Mouse (Mus musculus) ES-E14 (cell line): Measurements from ENCODE around the gene Gstt4. TPM values are rescaled to one million over a fixed set of nuclear protein-coding genes. Genes with fewer than 3 reads are reported as not detected.
A peak's percentile ranks its signal among the peaks of the same experiment; 100 is the strongest.

Source experiments
- DNase-seq: peaks from one replicate; pipeline ENCODE4 v3.0.0-alpha.2; 2013; ENCODE audit warnings: low read depth, low spot score
- H3K27ac ChIP-seq: 2 replicates; pipeline ENCODE4 v1.5.1; 2012; ENCODE audit warnings: low read depth, mild to moderate bottlenecking, low read length, moderate library complexity, mixed read lengths; ENCODE audit not compliant: poor library complexity, insufficient read depth, severe bottlenecking
- H3K36me3 ChIP-seq: 2 replicates; pipeline ENCODE4 v1.6.1; 2012; ENCODE audit warnings: mild to moderate bottlenecking, low read length, moderate library complexity, mixed read lengths; ENCODE audit not compliant: control insufficient read depth, poor library complexity, insufficient read depth, severe bottlenecking
- H3K4me1 ChIP-seq, 2 experiments: fragments of 150-350 bp in 1 of 2; sonication (generic) in 1 of 2; 2 replicates each; pipeline ENCODE4 v1.6.1; 2012; ENCODE audit warnings: low read length in 2 of 2, mild to moderate bottlenecking in 1 of 2, mixed read lengths in 1 of 2; ENCODE audit not compliant: control insufficient read depth in 2 of 2, insufficient read depth in 2 of 2, poor library complexity in 1 of 2
- H3K4me3 ChIP-seq, 2 experiments: fragments of 150-350 bp in 1 of 2; sonication (generic) in 1 of 2; 2 replicates each; pipeline ENCODE4 v1.5.1; 2012; ENCODE audit warnings: low read length in 2 of 2, low read depth in 1 of 2, mild to moderate bottlenecking in 1 of 2, mixed read lengths in 1 of 2; ENCODE audit not compliant: insufficient read depth in 1 of 2, poor library complexity in 1 of 2, severe bottlenecking in 1 of 2
- H3K9ac ChIP-seq: 2 replicates; pipeline ENCODE4 v1.6.1; 2012; ENCODE audit warnings: low read depth, mild to moderate bottlenecking, low read length, mixed read lengths; ENCODE audit not compliant: poor library complexity, insufficient read depth, severe bottlenecking
- H3K9me3 ChIP-seq: fragments of 150-350 bp; sonication (generic); 2 replicates; pipeline ENCODE4 v1.6.1; 2012; ENCODE audit warnings: low read depth, mild to moderate bottlenecking, low read length; ENCODE audit not compliant: control insufficient read depth, insufficient read depth
- CHD2 ChIP-seq: IDR thresholded peaks from 2 replicates; pipeline ENCODE4 v1.6.1; 2014; ENCODE audit warnings: mild to moderate bottlenecking, low read depth, low read length, inconsistent platforms
- HCFC1 ChIP-seq: IDR thresholded peaks from 2 replicates; pipeline ENCODE4 v1.6.1; 2012; ENCODE audit warnings: low read length, inconsistent platforms, borderline replicate concordance; ENCODE audit not compliant: insufficient read depth
- MAFK ChIP-seq: IDR thresholded peaks from 2 replicates; pipeline ENCODE4 v1.6.1; 2014; ENCODE audit warnings: mild to moderate bottlenecking, low read depth, low read length, inconsistent platforms; ENCODE audit not compliant: insufficient read depth
- ZC3H11A ChIP-seq: IDR thresholded peaks from 2 replicates; pipeline ENCODE4 v1.6.1; 2012; ENCODE audit warnings: low read depth, mild to moderate bottlenecking, inconsistent platforms, low read length, borderline replicate concordance
- ZNF384 ChIP-seq: IDR thresholded peaks from 2 replicates; pipeline ENCODE4 v1.6.1; 2012; ENCODE audit warnings: low read depth, low read length, inconsistent platforms
- in situ Hi-C, 2 experiments: fragments of 600-800 bp; cut with MboI; formaldehyde crosslinking; loops; one replicate each; pipeline ENCODE4 v1.15.1; 2025; ENCODE audit warnings: low sequenced_read_pairs in 2 of 2, inconsistent platforms in 1 of 2; ENCODE audit not compliant: unreplicated experiment in 2 of 2
- total RNA-seq: library from RNA; depleted of rRNA; stranded (reverse); fragments of 300-350 nt; gene quantifications from 2 replicates; pipeline ENCODE4 v1.2.3, GENCODE M21; 2012

The Gstt4 gene
- total RNA-seq, 1 experiment = not detected

- Histone ChIP-seq H3K4me1 (peaks cover 0 to 5% of the 10 kb centered on the region in 2 experiments; a peak in 1 of 4 replicates), H3K9me3 (no peaks in the 10 kb centered on the region), H3K4me3 (no peak overlapping the region), H3K36me3 (no peaks in the 10 kb centered on the region), H3K9ac (no peak overlapping the region), H3K27ac (no peak overlapping the region)
- no peak for TF ChIP-seq ZNF384
- TF ChIP-seq CHD2 = no peak
- no peak for DNase-seq
- in situ Hi-C loops = no loop called here
These were observed 34.1 kb downstream of the Gstt4 start for GRCm38 (mm10) chr10:75788277-75788676.

GRCm38 (mm10) chr10:75785442-75785841 lies 36.9 kb downstream of the Gstt4 start:
- Histone ChIP-seq H3K36me3 (no peaks in the 10 kb centered on the region), H3K4me1 (peaks cover 0 to 5% of the 10 kb centered on the region in 2 experiments; a peak in 1 of 4 replicates), H3K27ac (no peak overlapping the region), H3K4me3 (no peak overlapping the region), H3K9me3 (no peaks in the 10 kb centered on the region), H3K9ac (no peak overlapping the region)
- in situ Hi-C loops = no loop called here
- TF ChIP-seq CHD2 (no peak), ZNF384 (no peak), ZC3H11A (no peak), HCFC1 (no peak), MAFK (no peak)
- no peak for DNase-seq

- H3K27ac ChIP-seq = no peak within 1 kb of the TSS
- TF ChIP-seq HCFC1 = no peak
- no peak for TF ChIP-seq MAFK
- TF ChIP-seq CHD2 = no peak
- no peak for TF ChIP-seq ZC3H11A
- TF ChIP-seq ZNF384 = no peak
- peak; percentile 70 for DNase-seq
These were observed 41.4 kb downstream of the Gstt4 start, which contains the start of the genes Gm20441 and Gstt3 for GRCm38 (mm10) chr10:75780769-75781578. Gm20441 (minus strand) TSS chr10:75780954. Gstt3 (minus strand) TSS chr10:75781414.

GRCm38 (mm10) chr10:75779206-75780174 lies 42.9 kb downstream of the Gstt4 start:
- H3K27ac ChIP-seq = no peak overlapping the region
- H3K4me3 ChIP-seq = 0 out of 4 replicates have a peak overlapping the region, but pooled peaks of 1 of the 2 experiments have one; percentile 1
- in situ Hi-C loops = no loop called here
- TF ChIP-seq CHD2 = no peak
- TF ChIP-seq ZC3H11A = no peak
- no peak for TF ChIP-seq ZNF384
- no peak for TF ChIP-seq MAFK
- no peak for TF ChIP-seq HCFC1
- no peaks in the 10 kb centered on the region for H3K9me3 ChIP-seq
- H3K9ac ChIP-seq = no peak overlapping the region
- no peaks in the 10 kb centered on the region for H3K36me3 ChIP-seq
- DNase-seq = no peak
- peaks cover 7 to 8% of the 10 kb centered on the region in 2 experiments; a peak in 3 of 4 replicates for H3K4me1 ChIP-seq

More at GRCm38 (mm10) chr10:75780769-75781578, 41.4 kb downstream of the Gstt4 start, which contains the start of the genes Gm20441 and Gstt3:
- H3K4me3 ChIP-seq = peak within 1 kb of the TSS; percentile 67 to 77
- H3K9me3 ChIP-seq = no peaks in the 10 kb centered on the region
- in situ Hi-C loops = no loop called here
- H3K9ac ChIP-seq = peak within 1 kb of the TSS; percentile 71
- H3K4me1 ChIP-seq = peaks cover 7 to 8% of the 10 kb centered on the region in 2 experiments; a peak in 3 of 4 replicates
- no peaks in the 10 kb centered on the region for H3K36me3 ChIP-seq
